Mouse (Mus musculus): Measurements from ENCODE around the gene Hikeshi. TPM values are rescaled to one million over a fixed set of nuclear protein-coding genes. Genes with fewer than 3 reads are reported as not detected.

Gene Hikeshi
- polyA plus RNA-seq, 1 experiment from 2014 or later = 135 TPM

- Histone ChIP-seq H3K27ac (no peak overlapping the region), H3K4me2 (replicated peaks) (no peak overlapping the region), H3K4me1 (no peaks in the 10 kb centered on the region), H3K4me3 (no peak overlapping the region), H3K27me3 (replicated peaks) (no peaks in the 10 kb centered on the region), H3K9me3 (no peaks in the 10 kb centered on the region), H3K9ac (no peak overlapping the region), H3K36me3 (peaks cover 38% of the 10 kb centered on the region)
- ATAC-seq (ENCODE audit: low FRiP score, low read depth) = no peak
Measured at GRCm38 (mm10) chr7:89963135-89963534, 22.1 kb upstream of the Hikeshi start.

- no peaks in the 10 kb centered on the region for H3K4me1 ChIP-seq
- WGBS = 46% methylated on average over 5 of the region's 5 CpGs
- no peaks in the 10 kb centered on the region for H3K9me3 ChIP-seq
- ATAC-seq (ENCODE audit: low FRiP score, low read depth) = no peak
- H3K27me3 ChIP-seq (replicated peaks) = no peaks in the 10 kb centered on the region
- H3K36me3 ChIP-seq = peaks cover 48% of the 10 kb centered on the region
- no peak overlapping the region for H3K4me2 ChIP-seq (replicated peaks)
- H3K4me3 ChIP-seq = no peak overlapping the region
- H3K9ac ChIP-seq = no peak overlapping the region
- no peak overlapping the region for H3K27ac ChIP-seq
Measured at GRCm38 (mm10) chr7:89957300-89957699, 16.3 kb upstream of the Hikeshi start.

- H3K27ac ChIP-seq = no peak overlapping the region
- no peak overlapping the region for H3K4me3 ChIP-seq
- H3K27me3 ChIP-seq (replicated peaks) = no peaks in the 10 kb centered on the region
- peaks cover 32% of the 10 kb centered on the region for H3K36me3 ChIP-seq
- H3K9me3 ChIP-seq = no peaks in the 10 kb centered on the region
- no peak overlapping the region for H3K9ac ChIP-seq
- H3K4me2 ChIP-seq (replicated peaks) = no peak overlapping the region
- ATAC-seq (ENCODE audit: low FRiP score, low read depth) = no peak
- 89% methylated on average over 5 of the region's 5 CpGs for WGBS
- no peaks in the 10 kb centered on the region for H3K4me1 ChIP-seq
Measured at GRCm38 (mm10) chr7:89954261-89954660, 13.3 kb upstream of the Hikeshi start.

- Histone ChIP-seq H3K4me1 (no peaks in the 10 kb centered on the region), H3K4me3 (no peak overlapping the region), H3K9me3 (no peaks in the 10 kb centered on the region), H3K27ac (no peak overlapping the region), H3K4me2 (replicated peaks) (no peak overlapping the region), H3K9ac (no peak overlapping the region), H3K36me3 (peaks cover 9% of the 10 kb centered on the region; the same call in 1 of the 2 replicates), H3K27me3 (replicated peaks) (no peaks in the 10 kb centered on the region)
- WGBS = 81% methylated on average over 4 of the region's 4 CpGs
- no peak for ATAC-seq (ENCODE audit: low FRiP score, low read depth)
Measured at GRCm38 (mm10) chr7:89949403-89949802, 8.4 kb upstream of the Hikeshi start.

GRCm38 (mm10) chr7:89948026-89948425 is 7.0 kb upstream of the Hikeshi start:
- no peak overlapping the region for H3K4me2 ChIP-seq (replicated peaks)
- no peak for ATAC-seq (ENCODE audit: low FRiP score, low read depth)
- 91% methylated on average over 7 of the region's 7 CpGs for WGBS

GRCm38 (mm10) chr7:89939497-89940353 is 1.3 kb downstream of the Hikeshi start:
- WGBS = 54% methylated on average over 15 of the region's 15 CpGs
- Histone ChIP-seq H3K27ac (no peak overlapping the region), H3K9me3 (no peaks in the 10 kb centered on the region), H3K9ac (peak overlapping the region; percentile 67; the same call in 1 of the 2 replicates), H3K36me3 (no peaks in the 10 kb centered on the region; the same call in 1 of the 2 replicates), H3K4me2 (replicated peaks) (peak overlapping the region; percentile 71), H3K27me3 (replicated peaks) (no peaks in the 10 kb centered on the region), H3K4me3 (peak overlapping the region; percentile 78), H3K4me1 (peaks cover 9% of the 10 kb centered on the region)
- ATAC-seq (ENCODE audit: low FRiP score, low read depth) = no peak

More at GRCm38 (mm10) chr7:89948026-89948425, 7.0 kb upstream of the Hikeshi start:
- H3K4me3 ChIP-seq = no peak overlapping the region
- no peak overlapping the region for H3K9ac ChIP-seq
- H3K9me3 ChIP-seq = no peaks in the 10 kb centered on the region
- no peaks in the 10 kb centered on the region for H3K4me1 ChIP-seq
- no peaks in the 10 kb centered on the region for H3K36me3 ChIP-seq
- no peak overlapping the region for H3K27ac ChIP-seq
- H3K27me3 ChIP-seq (replicated peaks) = no peaks in the 10 kb centered on the region

DNA sequence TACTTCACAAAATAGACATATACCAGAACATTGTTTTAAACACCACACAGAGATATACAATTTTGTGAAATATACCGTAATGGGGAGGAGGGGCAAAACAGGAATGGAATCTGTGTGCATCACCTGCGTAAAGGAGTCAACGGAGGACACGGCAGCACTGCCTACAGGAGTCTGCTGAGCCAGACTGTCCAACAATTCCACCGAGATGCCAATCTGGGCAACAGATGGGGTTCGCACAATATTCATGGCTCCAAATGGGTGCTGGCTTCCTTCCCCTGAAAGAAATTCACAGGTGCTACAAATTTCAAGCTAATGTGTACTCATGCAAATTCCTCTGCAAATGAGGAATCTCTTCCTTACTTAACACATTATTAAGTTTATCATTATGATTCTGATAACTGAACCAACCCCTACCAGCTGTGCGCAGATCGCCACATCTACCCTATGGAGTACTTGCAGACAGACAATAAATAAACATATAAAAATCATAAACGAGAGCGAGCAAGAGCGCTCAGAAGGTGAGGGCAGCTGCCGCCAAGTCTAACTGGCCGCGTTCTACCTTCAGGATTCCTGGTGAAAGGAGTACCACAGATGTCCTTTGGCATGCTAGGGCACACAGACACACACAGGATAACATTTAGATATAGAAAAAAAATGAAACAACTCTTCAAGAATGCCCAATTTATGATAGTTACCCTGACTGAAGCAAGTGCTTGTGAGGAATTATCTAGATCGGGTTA is 17.4 kb downstream of the Hikeshi start:
- no peak overlapping the region for H3K4me3 ChIP-seq
- 95% methylated on average over 15 of the region's 15 CpGs for WGBS
- H3K36me3 ChIP-seq = peaks cover 16% of the 10 kb centered on the region
- no peak for ATAC-seq (ENCODE audit: low FRiP score, low read depth)
- no peak overlapping the region for H3K27ac ChIP-seq
- no peak overlapping the region for H3K4me2 ChIP-seq (replicated peaks)
- no peaks in the 10 kb centered on the region for H3K9me3 ChIP-seq
- H3K9ac ChIP-seq = no peak overlapping the region
- no peaks in the 10 kb centered on the region for H3K4me1 ChIP-seq
- H3K27me3 ChIP-seq (replicated peaks) = no peaks in the 10 kb centered on the region

GRCm38 (mm10) chr7:89917776-89918175 is 23.2 kb downstream of the Hikeshi start:
- 95% methylated on average over 4 of the region's 4 CpGs for WGBS
- H3K27me3 ChIP-seq (replicated peaks) = no peaks in the 10 kb centered on the region
- H3K4me3 ChIP-seq = no peak overlapping the region
- H3K4me1 ChIP-seq = no peaks in the 10 kb centered on the region
- H3K9me3 ChIP-seq = no peaks in the 10 kb centered on the region
- no peak for ATAC-seq (ENCODE audit: low FRiP score, low read depth)
- H3K36me3 ChIP-seq = peaks cover 18% of the 10 kb centered on the region
- H3K9ac ChIP-seq = no peak overlapping the region
- H3K27ac ChIP-seq = no peak overlapping the region
- no peak overlapping the region for H3K4me2 ChIP-seq (replicated peaks)

DNA sequence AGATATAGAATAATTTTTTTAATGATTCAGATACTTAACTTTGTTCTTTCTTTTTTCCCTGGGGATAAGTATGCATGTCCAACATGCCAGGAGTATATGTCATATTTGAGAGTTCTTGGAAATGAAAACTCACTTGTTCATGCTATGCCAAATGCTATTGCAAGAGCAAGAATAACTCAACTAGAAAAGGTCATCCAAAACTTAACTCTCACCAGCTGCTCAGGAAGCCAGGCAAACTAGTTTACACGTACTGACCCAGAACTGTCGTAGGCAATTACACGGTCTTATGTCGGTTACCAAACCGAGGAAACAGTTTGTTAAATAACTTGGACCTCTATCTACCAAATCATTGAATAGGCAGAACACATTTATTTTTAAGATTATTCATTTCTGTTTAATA is 24.3 kb downstream of the Hikeshi start:
- Histone ChIP-seq H3K27me3 (replicated peaks) (no peaks in the 10 kb centered on the region), H3K9me3 (no peaks in the 10 kb centered on the region), H3K4me2 (replicated peaks) (no peak overlapping the region), H3K27ac (no peak overlapping the region), H3K36me3 (peaks cover 18% of the 10 kb centered on the region), H3K9ac (no peak overlapping the region), H3K4me1 (no peaks in the 10 kb centered on the region), H3K4me3 (no peak overlapping the region)
- WGBS = 95% methylated on average over 5 of the region's 5 CpGs
- no peak for ATAC-seq (ENCODE audit: low FRiP score, low read depth)

- H3K27me3 ChIP-seq (replicated peaks) = no peaks in the 10 kb centered on the region
- H3K4me3 ChIP-seq = no peak overlapping the region
- H3K36me3 ChIP-seq = peaks cover 12% of the 10 kb centered on the region
- ATAC-seq (ENCODE audit: low FRiP score, low read depth) = no peak
- WGBS = 73% methylated on average over 3 of the region's 3 CpGs
- H3K4me2 ChIP-seq (replicated peaks) = no peak overlapping the region
- no peaks in the 10 kb centered on the region for H3K4me1 ChIP-seq
- H3K9ac ChIP-seq = no peak overlapping the region
- H3K27ac ChIP-seq = no peak overlapping the region
- no peaks in the 10 kb centered on the region for H3K9me3 ChIP-seq
Measured at GRCm38 (mm10) chr7:89913432-89914158, 27.4 kb downstream of the Hikeshi start.

DNA sequence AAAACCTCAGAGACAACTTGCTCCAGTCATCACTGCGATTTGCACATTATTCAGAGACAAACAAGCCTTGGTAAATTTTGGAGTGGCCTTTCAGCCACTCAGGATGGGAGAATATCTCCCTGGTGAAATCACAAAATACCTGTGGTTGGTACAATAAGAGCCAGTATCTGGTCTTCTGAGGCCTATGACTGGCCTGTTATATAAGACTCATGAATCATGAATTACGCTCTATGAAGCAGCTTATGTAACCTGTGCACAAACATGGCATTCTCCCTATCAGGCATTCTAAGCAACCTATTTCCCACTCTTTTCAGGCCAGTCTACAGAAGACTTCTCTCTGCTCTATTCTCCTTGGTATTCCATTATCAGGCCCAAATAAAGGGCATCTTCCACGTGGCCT is 28.6 kb downstream of the Hikeshi start:
- Histone ChIP-seq H3K36me3 (peaks cover 6% of the 10 kb centered on the region), H3K4me3 (no peak overlapping the region), H3K9me3 (no peaks in the 10 kb centered on the region), H3K9ac (no peak overlapping the region), H3K27me3 (replicated peaks) (no peaks in the 10 kb centered on the region), H3K4me1 (no peaks in the 10 kb centered on the region), H3K4me2 (replicated peaks) (no peak overlapping the region), H3K27ac (no peak overlapping the region)
- 91% methylated on average over 3 of the region's 3 CpGs for WGBS
- no peak for ATAC-seq (ENCODE audit: low FRiP score, low read depth)

GRCm38 (mm10) chr7:89909711-89910110 is 31.3 kb downstream of the Hikeshi start:
- Histone ChIP-seq H3K9me3 (no peaks in the 10 kb centered on the region), H3K9ac (no peak overlapping the region), H3K4me1 (no peaks in the 10 kb centered on the region), H3K27me3 (replicated peaks) (no peaks in the 10 kb centered on the region), H3K27ac (no peak overlapping the region), H3K4me3 (no peak overlapping the region), H3K4me2 (replicated peaks) (no peak overlapping the region), H3K36me3 (no peaks in the 10 kb centered on the region; the same call in 1 of the 2 replicates)
- no peak for ATAC-seq (ENCODE audit: low FRiP score, low read depth)
- 82% methylated on average over 4 of the region's 4 CpGs for WGBS
